Mouse (Mus musculus): ENCODE results near the gene 1700016C15Rik. TPM values are rescaled to one million over a fixed set of nuclear protein-coding genes. Genes with fewer than 3 reads are reported as not detected.
A peak's percentile ranks its signal among the peaks of the same experiment; 100 is the strongest.

The 1700016C15Rik gene
- total RNA-seq, 2 experiments from 2014 or later: not detected

GRCm38 (mm10) chr1:177717057-177717835, 12.4 kb upstream of the 1700016C15Rik start:
- DNase-seq (ENCODE audit: low spot score in 2 of 2): no peak

GRCm38 (mm10) chr1:177718340-177719028, 11.1 kb upstream of the 1700016C15Rik start:
- no peak for DNase-seq (ENCODE audit: low spot score in 2 of 2)

GRCm38 (mm10) chr1:177719029-177719427, 10.6 kb upstream of the 1700016C15Rik start:
- no peak for DNase-seq (ENCODE audit: low spot score in 2 of 2)

GRCm38 (mm10) chr1:177723786-177724185, 5.8 kb upstream of the 1700016C15Rik start:
- no peak for DNase-seq (ENCODE audit: low spot score in 2 of 2)

- no peak for DNase-seq (ENCODE audit: low spot score in 2 of 2)
Measured at GRCm38 (mm10) chr1:177726870-177727269, 2.7 kb upstream of the 1700016C15Rik start.

- DNase-seq (ENCODE audit: low spot score in 2 of 2): no peak
Measured at GRCm38 (mm10) chr1:177727883-177728525, 1.6 kb upstream of the 1700016C15Rik start.

GRCm38 (mm10) chr1:177731973-177732372, 2.4 kb downstream of the 1700016C15Rik start:
- DNase-seq (ENCODE audit: low spot score in 2 of 2): no peak

GRCm38 (mm10) chr1:177737505-177738105, 8.0 kb downstream of the 1700016C15Rik start:
- no peak for DNase-seq (ENCODE audit: low spot score in 2 of 2)

GRCm38 (mm10) chr1:177740707-177741106, 11.1 kb downstream of the 1700016C15Rik start:
- no peak for DNase-seq (ENCODE audit: low spot score in 2 of 2)

- no peak for DNase-seq (ENCODE audit: low spot score in 2 of 2)
Measured at GRCm38 (mm10) chr1:177742119-177742518, 12.5 kb downstream of the 1700016C15Rik start.

GRCm38 (mm10) chr1:177744521-177745325, 15.1 kb downstream of the 1700016C15Rik start:
- DNase-seq (ENCODE audit: low spot score in 2 of 2): no peak

- DNase-seq (ENCODE audit: low spot score in 2 of 2): no peak
Measured at GRCm38 (mm10) chr1:177747869-177748540, 18.4 kb downstream of the 1700016C15Rik start.

- no peak for DNase-seq (ENCODE audit: low spot score in 2 of 2)
Measured at GRCm38 (mm10) chr1:177753496-177753895, 23.9 kb downstream of the 1700016C15Rik start.

GRCm38 (mm10) chr1:177757249-177757648, 27.6 kb downstream of the 1700016C15Rik start:
- DNase-seq (ENCODE audit: low spot score in 2 of 2): no peak

GRCm38 (mm10) chr1:177768931-177769330, 39.3 kb downstream of the 1700016C15Rik start:
- no peak for DNase-seq (ENCODE audit: low spot score in 2 of 2)

- no peak for DNase-seq (ENCODE audit: low spot score in 2 of 2)
Measured at GRCm38 (mm10) chr1:177777397-177777796, 47.8 kb downstream of the 1700016C15Rik start.

- no peak for DNase-seq (ENCODE audit: low spot score in 2 of 2)
Measured at GRCm38 (mm10) chr1:177792835-177793234, 63.2 kb downstream of the 1700016C15Rik start.

GRCm38 (mm10) chr1:177794866-177795265, 65.3 kb downstream of the 1700016C15Rik start:
- DNase-seq (ENCODE audit: low spot score in 2 of 2): no peak

- peak in 1 of 2 experiments; percentile 30 for DNase-seq (ENCODE audit: low spot score in 2 of 2)
Measured at GRCm38 (mm10) chr1:177795421-177796192, 66.0 kb downstream of the 1700016C15Rik start.

Measured in layer of hippocampus, adult 18-20 months (tissue).